In the genomic region with DNA sequence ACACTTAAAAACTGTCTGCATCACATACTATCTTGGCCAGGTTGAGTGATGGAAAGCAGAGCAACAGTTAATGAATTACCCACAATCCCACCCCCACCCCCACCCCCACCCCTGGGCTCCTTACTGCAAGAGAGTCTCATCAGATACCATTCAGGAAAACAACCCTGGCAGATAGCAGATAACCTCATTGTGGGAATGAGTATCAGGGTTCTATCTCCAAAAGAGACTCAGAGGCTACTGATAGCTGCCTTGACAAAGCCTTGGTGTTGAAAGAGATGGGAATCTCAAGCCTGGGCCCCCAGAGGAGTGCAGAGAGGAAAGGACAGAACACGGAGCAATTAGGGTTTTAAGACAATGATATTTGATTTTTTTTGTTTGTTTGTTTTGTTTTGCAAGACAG, we compare ENCODE assay signal across 25 mouse cellular contexts.
"Had no signal": no experiment of that assay in that cellular context is flagged by ENCODE, and none has a peak within 500 bp of the region (broad histone marks: within the 10 kb centered on the region; RNA-seq: fewer than 3 reads in every experiment).

No protein-coding gene starts in this region.

- ATAC-seq: hindbrain, postnatal 0 days; intestine, embryonic 16.5 days; liver, embryonic 12.5 days had no signal

- H3K36me3 ChIP-seq: heart, embryonic 12.5 days; hindbrain, embryonic 12.5 days; kidney, embryonic 15.5 days; limb, embryonic 13.5 days; limb, embryonic 15.5 days; liver, embryonic 12.5 days had no signal

- H3K9me3 ChIP-seq: heart, embryonic 12.5 days; hindbrain, embryonic 12.5 days; kidney, embryonic 15.5 days; limb, embryonic 13.5 days; limb, embryonic 15.5 days; liver, embryonic 12.5 days had no signal

- H3K4me3 ChIP-seq: heart, adult 2 months; heart, embryonic 12.5 days; hindbrain, embryonic 12.5 days; kidney, embryonic 15.5 days; limb, embryonic 13.5 days; limb, embryonic 15.5 days; liver, embryonic 12.5 days had no signal

- H3K4me2 ChIP-seq: heart, embryonic 12.5 days; hindbrain, embryonic 12.5 days; hindbrain, embryonic 14.5 days; kidney, embryonic 15.5 days; limb, embryonic 13.5 days; limb, embryonic 15.5 days; liver, embryonic 12.5 days had no signal

- H3K27me3 ChIP-seq: heart, embryonic 12.5 days; hindbrain, embryonic 12.5 days; kidney, embryonic 15.5 days; limb, embryonic 13.5 days; limb, embryonic 15.5 days; liver, embryonic 12.5 days had no signal

- DNase-seq: gastrocnemius, postnatal 14 days; gastrocnemius, postnatal 36 days; heart, adult 11 months; heart, adult 2 months; heart, postnatal 10 days; heart, postnatal 36 days; kidney, adult 11 months; kidney, adult 2 months; kidney, adult 9 months; kidney, postnatal 14 days; kidney, postnatal 36 days; layer of hippocampus, adult 9-11 months; layer of hippocampus, postnatal 36 days; left cerebral cortex, postnatal 4 days had no signal

- H3K9ac ChIP-seq: heart, embryonic 12.5 days; hindbrain, embryonic 12.5 days; hindbrain, embryonic 14.5 days; kidney, embryonic 15.5 days; limb, embryonic 13.5 days; limb, embryonic 15.5 days; liver, embryonic 12.5 days; liver, embryonic 14.5 days had no signal

- H3K27ac ChIP-seq: heart, adult 2 months; hindbrain, embryonic 12.5 days; hindbrain, embryonic 14.5 days; hindbrain, postnatal 0 days; kidney, embryonic 15.5 days; kidney, postnatal 0 days; limb, embryonic 13.5 days; limb, embryonic 15.5 days; liver, embryonic 12.5 days; liver, embryonic 14.5 days had no signal

- H3K4me1 ChIP-seq: kidney, embryonic 15.5 days; limb, embryonic 15.5 days; liver, embryonic 12.5 days had no signal
